Mouse (Mus musculus): ENCODE measurements at regions not wholly inside any gene's neighbourhood (a gene's known extent, or its start where the extent isn't known, plus 50 kb on each side); places are given as distances from the start of the nearest gene placed in this dataset.

DNA sequence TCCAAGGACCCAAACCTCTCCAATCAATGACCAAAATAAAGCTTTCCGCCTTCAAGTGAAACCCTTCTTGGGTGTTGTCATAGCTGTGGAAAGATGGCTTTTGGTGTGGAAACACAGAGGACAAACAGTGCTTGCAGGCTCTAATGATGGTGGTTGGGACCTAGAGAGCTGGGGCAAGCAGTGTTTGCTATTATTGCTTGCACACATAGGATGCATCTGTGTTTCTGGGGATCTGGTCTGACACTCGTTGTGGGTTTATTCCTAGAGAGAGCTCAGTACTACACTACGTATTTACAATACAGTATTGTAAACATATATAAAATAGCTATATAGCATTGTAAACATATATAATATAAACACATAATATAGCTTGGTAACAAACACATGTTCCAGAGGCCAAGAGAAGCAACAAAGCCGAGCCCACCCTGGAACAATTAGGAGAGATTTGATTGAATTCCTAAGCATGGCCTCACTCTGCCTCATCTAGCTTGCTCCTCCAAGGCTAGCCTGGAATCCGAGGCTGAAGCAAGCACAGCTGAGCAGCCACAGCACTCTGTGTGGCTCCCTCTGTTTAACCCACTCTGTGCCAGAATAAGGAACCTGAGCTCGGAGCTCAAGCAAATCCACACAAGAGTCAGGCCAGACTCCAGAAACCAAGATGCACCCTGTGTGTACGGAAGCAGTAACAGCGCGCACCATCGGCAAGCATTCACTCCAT lies 200.7 kb upstream of the Lrig3 start:
- Histone ChIP-seq H3K27me3 (ENCODE audit: control insufficient read depth, insufficient read depth, low read length) (no peaks in the 10 kb centered on the region), H3K36me3 (ENCODE audit: control insufficient read depth, insufficient read depth, low read length) (no peaks in the 10 kb centered on the region), H3K4me2 (ENCODE audit: low read depth, low read length, severe bottlenecking) (no peak overlapping the region), H3K9me3 (ENCODE audit: control insufficient read depth, low read length) (peaks cover 5% of the 10 kb centered on the region; the same call in 1 of the 2 replicates), H3K4me1 (replicated peaks; ENCODE audit: control insufficient read depth, insufficient read depth, low read length) (0 out of 2 replicates have a peak, but pooled peaks cover 3% of the 10 kb centered on the region), H3K9ac (ENCODE audit: low read length) (no peak overlapping the region), H3K4me3 (ENCODE audit: low read depth, low read length) (no peak overlapping the region), H3K27ac (ENCODE audit: low read depth, low read length) (no peak overlapping the region)
- no peak for DNase-seq (ENCODE audit: low spot score)
- no peak for ATAC-seq (replicated peaks; ENCODE audit: low FRiP score)
- WGBS: 76% methylated on average over 10 of the region's 10 CpGs

DNA sequence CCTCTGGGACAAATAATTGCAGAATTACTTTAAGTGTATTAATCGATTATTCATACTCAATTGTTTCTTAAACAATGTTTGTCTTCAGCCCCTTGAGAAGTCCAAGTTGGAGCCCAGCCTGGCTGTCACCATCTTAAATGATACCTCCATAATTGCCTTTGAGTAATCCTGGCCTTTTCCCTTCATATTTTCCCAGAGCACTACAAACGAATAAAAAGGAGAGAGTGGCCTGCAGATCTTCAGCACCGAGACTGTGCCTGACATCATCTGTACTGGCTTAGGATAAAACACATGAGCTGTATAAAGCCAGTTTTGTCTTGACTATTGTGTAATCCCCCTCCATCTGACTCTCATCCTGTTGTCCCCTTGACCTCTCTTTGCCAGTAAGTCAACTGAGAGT lies 197.7 kb upstream of the Lrig3 start:
- no peak for ATAC-seq (replicated peaks; ENCODE audit: low FRiP score)
- Histone ChIP-seq H3K4me1 (replicated peaks; ENCODE audit: control insufficient read depth, insufficient read depth, low read length) (peaks cover 5% of the 10 kb centered on the region), H3K4me3 (ENCODE audit: low read depth, low read length) (no peak overlapping the region), H3K9me3 (ENCODE audit: control insufficient read depth, low read length) (no peaks in the 10 kb centered on the region), H3K27me3 (ENCODE audit: control insufficient read depth, insufficient read depth, low read length) (no peaks in the 10 kb centered on the region), H3K4me2 (ENCODE audit: low read depth, low read length, severe bottlenecking) (no peak overlapping the region), H3K9ac (ENCODE audit: low read length) (no peak overlapping the region), H3K36me3 (ENCODE audit: control insufficient read depth, insufficient read depth, low read length) (no peaks in the 10 kb centered on the region), H3K27ac (ENCODE audit: low read depth, low read length) (no peak overlapping the region)
- 82% methylated on average over 3 of the region's 3 CpGs for WGBS
- DNase-seq (ENCODE audit: low spot score): no peak

DNA sequence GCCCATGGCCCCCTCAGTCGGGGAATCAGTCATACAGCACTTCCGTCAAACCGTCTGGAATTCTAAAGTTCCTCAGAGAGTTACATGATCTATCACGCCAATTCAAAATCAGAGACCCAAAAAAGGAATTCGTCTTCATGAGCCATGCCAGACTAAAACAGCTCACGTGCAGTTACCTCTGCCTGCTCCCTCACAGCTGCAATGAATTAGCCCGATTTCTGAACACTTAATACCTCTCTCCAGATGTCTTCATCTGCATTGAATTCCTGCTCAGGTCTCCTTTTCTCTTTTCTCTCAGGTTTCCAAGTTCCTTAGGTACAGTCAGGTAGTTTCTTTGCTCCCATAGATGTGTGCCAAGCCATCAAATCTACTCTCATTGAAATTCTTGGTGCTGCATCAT lies 192.4 kb upstream of the Lrig3 start:
- no peaks in the 10 kb centered on the region for H3K27me3 ChIP-seq (ENCODE audit: control insufficient read depth, insufficient read depth, low read length)
- ATAC-seq (replicated peaks; ENCODE audit: low FRiP score) (no peak), DNase-seq (ENCODE audit: low spot score) (no peak)
- H3K4me1 ChIP-seq (replicated peaks; ENCODE audit: control insufficient read depth, insufficient read depth, low read length): peaks cover 3% of the 10 kb centered on the region
- 70% methylated on average over 7 of the region's 7 CpGs for WGBS
- no peaks in the 10 kb centered on the region for H3K9me3 ChIP-seq (ENCODE audit: control insufficient read depth, low read length)
- no peaks in the 10 kb centered on the region for H3K36me3 ChIP-seq (ENCODE audit: control insufficient read depth, insufficient read depth, low read length)
- no peak overlapping the region for H3K9ac ChIP-seq (ENCODE audit: low read length)
- H3K4me2 ChIP-seq (ENCODE audit: low read depth, low read length, severe bottlenecking): no peak overlapping the region
- H3K27ac ChIP-seq (ENCODE audit: low read depth, low read length): no peak overlapping the region
- H3K4me3 ChIP-seq (ENCODE audit: low read depth, low read length): no peak overlapping the region

DNA sequence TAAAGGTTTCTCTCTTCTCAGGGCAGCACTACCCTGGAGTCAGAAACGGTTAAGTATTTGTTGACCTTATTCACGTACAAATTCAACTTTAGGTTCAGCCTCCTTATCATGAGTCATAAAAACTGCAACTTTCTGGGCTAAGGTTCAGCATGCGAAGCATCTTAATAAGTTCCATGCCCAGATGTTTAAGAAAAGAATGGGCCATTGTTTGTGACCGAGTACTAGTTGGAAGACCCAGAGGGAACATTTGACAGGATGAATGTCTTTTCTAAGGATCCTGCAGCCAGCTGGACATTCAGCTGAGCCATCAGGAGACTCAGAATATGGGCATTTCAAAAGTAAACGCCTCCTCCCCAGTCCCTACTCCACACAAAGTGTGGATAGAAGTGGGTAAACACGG lies 183.5 kb upstream of the Lrig3 start:
- Histone ChIP-seq H3K4me3 (ENCODE audit: low read depth, low read length) (no peak overlapping the region), H3K27me3 (ENCODE audit: control insufficient read depth, insufficient read depth, low read length) (no peaks in the 10 kb centered on the region)
- no peak for ATAC-seq (replicated peaks; ENCODE audit: low FRiP score)

DNA sequence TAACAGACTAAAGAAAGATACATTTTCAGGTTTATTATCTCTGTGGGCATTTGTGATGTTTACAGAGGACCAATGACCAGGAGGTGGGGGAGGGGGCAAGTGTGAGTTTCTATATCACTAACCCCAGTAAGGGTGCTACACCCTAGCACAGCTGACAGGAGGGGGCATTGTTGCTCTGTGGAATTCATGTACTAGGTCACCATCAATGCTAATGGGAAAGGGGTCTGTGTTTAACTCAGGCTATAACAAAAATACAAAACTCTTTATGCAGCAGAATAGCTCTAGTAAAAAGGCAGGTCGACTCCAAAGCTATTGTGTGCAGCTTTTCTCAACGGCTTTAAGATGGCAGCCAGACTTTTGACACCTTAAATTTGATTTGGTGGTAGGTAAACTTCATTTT lies 181.1 kb upstream of the Lrig3 start:
- 0 out of 2 replicates have a peak, but pooled peaks have one; percentile 32 for ATAC-seq (replicated peaks; ENCODE audit: low FRiP score)
- no peak overlapping the region; the same call in 1 of the 2 replicates for H3K4me2 ChIP-seq (ENCODE audit: low read depth, low read length, severe bottlenecking)
- H3K36me3 ChIP-seq (ENCODE audit: control insufficient read depth, insufficient read depth, low read length): no peaks in the 10 kb centered on the region
- H3K27ac ChIP-seq (ENCODE audit: low read depth, low read length): no peak overlapping the region
- peak; percentile 56 for DNase-seq (ENCODE audit: low spot score)
- no peaks in the 10 kb centered on the region for H3K27me3 ChIP-seq (ENCODE audit: control insufficient read depth, insufficient read depth, low read length)
- WGBS: 21% methylated on average over 2 of the region's 2 CpGs
- no peak overlapping the region for H3K4me3 ChIP-seq (ENCODE audit: low read depth, low read length)
- peaks cover 13% of the 10 kb centered on the region; the same call in 1 of the 2 replicates for H3K4me1 ChIP-seq (replicated peaks; ENCODE audit: control insufficient read depth, insufficient read depth, low read length)
- H3K9ac ChIP-seq (ENCODE audit: low read length): no peak overlapping the region
- no peaks in the 10 kb centered on the region for H3K9me3 ChIP-seq (ENCODE audit: control insufficient read depth, low read length)

More for the DNA sequence above, 183.5 kb upstream of the Lrig3 start:
- no peak for DNase-seq (ENCODE audit: low spot score)
- Histone ChIP-seq H3K27ac (ENCODE audit: low read depth, low read length) (no peak overlapping the region), H3K9ac (ENCODE audit: low read length) (no peak overlapping the region), H3K9me3 (ENCODE audit: control insufficient read depth, low read length) (no peaks in the 10 kb centered on the region), H3K4me1 (replicated peaks; ENCODE audit: control insufficient read depth, insufficient read depth, low read length) (peaks cover 9% of the 10 kb centered on the region; the same call in 1 of the 2 replicates), H3K4me2 (ENCODE audit: low read depth, low read length, severe bottlenecking) (no peak overlapping the region), H3K36me3 (ENCODE audit: control insufficient read depth, insufficient read depth, low read length) (no peaks in the 10 kb centered on the region)
- 66% methylated on average over 6 of the region's 6 CpGs for WGBS

DNA sequence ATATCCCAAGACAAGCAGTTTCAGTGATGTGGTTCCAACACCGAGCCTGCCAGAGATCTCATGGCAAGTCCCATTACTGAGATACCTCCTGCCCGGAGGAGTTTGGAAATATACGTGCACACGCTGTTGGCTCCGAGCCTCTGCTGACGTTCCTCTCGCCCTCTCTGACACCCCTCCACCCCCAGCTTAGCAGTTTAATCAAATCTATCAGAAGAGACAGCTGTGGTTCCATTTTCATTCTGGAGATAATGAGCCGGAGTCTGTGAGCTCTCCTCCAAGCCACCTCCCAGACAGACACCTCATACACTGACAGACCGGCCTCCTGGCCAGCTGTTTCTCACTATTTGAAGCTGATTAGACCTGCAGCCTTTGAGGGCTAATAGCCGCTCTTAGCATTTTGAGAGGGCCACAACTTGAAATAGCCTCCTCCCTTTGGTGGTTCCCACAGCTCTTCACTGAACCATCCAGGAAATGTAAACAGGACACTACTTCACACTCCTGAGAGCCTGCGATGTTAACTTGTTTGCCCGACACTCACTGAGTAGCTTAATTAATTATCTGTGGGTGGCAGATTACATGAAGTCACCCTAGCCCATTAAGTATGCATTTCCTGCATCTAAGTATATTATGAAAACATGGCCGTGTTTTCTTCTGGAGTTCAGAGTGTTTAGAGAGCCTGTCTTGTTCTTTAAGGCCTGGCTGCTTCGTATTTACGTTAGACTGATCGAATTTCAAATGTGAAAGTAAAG lies 180.3 kb upstream of the Lrig3 start:
- peaks cover 13% of the 10 kb centered on the region; the same call in 1 of the 2 replicates for H3K4me1 ChIP-seq (replicated peaks; ENCODE audit: control insufficient read depth, insufficient read depth, low read length)
- peak overlapping the region; percentile 62 for H3K27ac ChIP-seq (ENCODE audit: low read depth, low read length)
- no peaks in the 10 kb centered on the region for H3K9me3 ChIP-seq (ENCODE audit: control insufficient read depth, low read length)
- DNase-seq (ENCODE audit: low spot score) (peak; percentile 58), ATAC-seq (replicated peaks; ENCODE audit: low FRiP score) (peak; percentile 39; the same call in 1 of the 2 replicates)
- 11% methylated on average over 16 of the region's 16 CpGs for WGBS
- no peak overlapping the region for H3K9ac ChIP-seq (ENCODE audit: low read length)
- H3K4me3 ChIP-seq (ENCODE audit: low read depth, low read length): no peak overlapping the region
- no peaks in the 10 kb centered on the region for H3K27me3 ChIP-seq (ENCODE audit: control insufficient read depth, insufficient read depth, low read length)
- peak overlapping the region; percentile 52; the same call in 1 of the 2 replicates for H3K4me2 ChIP-seq (ENCODE audit: low read depth, low read length, severe bottlenecking)
- H3K36me3 ChIP-seq (ENCODE audit: control insufficient read depth, insufficient read depth, low read length): no peaks in the 10 kb centered on the region

DNA sequence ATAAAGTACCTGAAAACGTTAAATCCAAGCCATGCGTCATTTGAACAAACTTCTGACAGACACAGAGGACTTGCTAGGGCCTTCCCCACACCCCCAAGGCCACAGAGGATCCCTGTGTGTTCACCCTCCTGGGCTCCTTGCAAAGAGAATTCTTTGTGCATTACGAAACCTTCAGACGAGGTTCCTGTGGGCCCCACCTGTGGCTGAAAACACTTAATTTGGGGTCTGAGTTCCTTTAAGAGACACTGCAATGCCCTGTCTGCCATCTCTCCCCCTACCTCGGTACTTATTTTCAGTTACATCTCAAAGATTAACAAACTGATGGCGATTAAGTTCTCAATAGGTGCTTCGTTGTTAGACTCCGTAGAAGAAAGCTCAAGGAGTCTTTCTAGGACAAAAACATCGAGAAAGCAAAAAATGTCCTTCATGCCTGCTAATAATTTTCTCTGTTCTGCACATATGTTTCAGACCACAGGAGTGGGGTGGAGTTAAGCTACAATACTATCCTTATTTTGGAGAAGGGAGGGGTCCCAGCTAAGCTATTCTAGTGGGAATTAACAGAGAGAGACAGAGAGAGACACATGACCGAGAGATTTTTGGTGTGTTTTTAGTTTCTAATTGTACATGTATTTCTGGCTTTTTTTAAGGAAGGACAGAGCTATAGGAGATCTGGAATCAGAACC lies 179.6 kb upstream of the Lrig3 start:
- Histone ChIP-seq H3K4me2 (ENCODE audit: low read depth, low read length, severe bottlenecking) (peak overlapping the region; percentile 52), H3K4me3 (ENCODE audit: low read depth, low read length) (peak overlapping the region; percentile 10; the same call in 1 of the 2 replicates), H3K27me3 (ENCODE audit: control insufficient read depth, insufficient read depth, low read length) (no peaks in the 10 kb centered on the region), H3K4me1 (replicated peaks; ENCODE audit: control insufficient read depth, insufficient read depth, low read length) (peaks cover 13% of the 10 kb centered on the region; the same call in 1 of the 2 replicates), H3K9ac (ENCODE audit: low read length) (no peak overlapping the region), H3K9me3 (ENCODE audit: control insufficient read depth, low read length) (no peaks in the 10 kb centered on the region), H3K27ac (ENCODE audit: low read depth, low read length) (peak overlapping the region; percentile 62), H3K36me3 (ENCODE audit: control insufficient read depth, insufficient read depth, low read length) (no peaks in the 10 kb centered on the region)
- 4% methylated on average over 10 of the region's 10 CpGs for WGBS
- ATAC-seq (replicated peaks; ENCODE audit: low FRiP score): peak; percentile 52
- DNase-seq (ENCODE audit: low spot score): peak; percentile 64

DNA sequence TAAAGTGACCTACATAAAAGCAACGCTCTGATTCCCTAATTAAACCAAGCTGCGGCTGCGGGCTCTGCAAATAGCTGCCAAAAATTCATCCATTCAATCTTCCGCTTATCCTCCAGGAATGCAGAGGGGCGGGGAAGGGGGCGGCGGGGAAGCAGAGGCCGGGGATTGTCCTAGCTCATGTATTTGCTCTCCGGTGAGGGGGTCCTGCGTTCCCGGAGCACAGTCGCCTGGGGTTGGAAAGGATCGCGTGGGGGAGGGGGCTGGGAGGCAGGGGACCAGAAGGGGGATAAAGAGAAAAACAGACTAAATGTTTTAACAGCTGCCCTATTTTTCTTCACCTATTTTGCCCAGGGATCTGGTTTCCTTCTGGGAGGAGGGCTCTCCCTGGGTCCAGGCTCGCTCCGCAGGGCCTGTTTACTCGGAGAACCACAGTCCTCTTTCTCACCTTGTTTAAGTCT lies 179.1 kb upstream of the Lrig3 start:
- WGBS: 0% methylated on average over 17 of the region's 17 CpGs
- peak; percentile 89 for DNase-seq (ENCODE audit: low spot score)
- Histone ChIP-seq H3K9ac (ENCODE audit: low read length) (peak overlapping the region; percentile 9; the same call in 1 of the 2 replicates), H3K27ac (ENCODE audit: low read depth, low read length) (peak overlapping the region; percentile 62; the same call in 1 of the 2 replicates), H3K27me3 (ENCODE audit: control insufficient read depth, insufficient read depth, low read length) (no peaks in the 10 kb centered on the region), H3K4me1 (replicated peaks; ENCODE audit: control insufficient read depth, insufficient read depth, low read length) (peaks cover 13% of the 10 kb centered on the region; the same call in 1 of the 2 replicates), H3K9me3 (ENCODE audit: control insufficient read depth, low read length) (no peaks in the 10 kb centered on the region), H3K4me2 (ENCODE audit: low read depth, low read length, severe bottlenecking) (peak overlapping the region; percentile 52), H3K36me3 (ENCODE audit: control insufficient read depth, insufficient read depth, low read length) (no peaks in the 10 kb centered on the region), H3K4me3 (ENCODE audit: low read depth, low read length) (peak overlapping the region; percentile 10; the same call in 1 of the 2 replicates)
- peak; percentile 88 for ATAC-seq (replicated peaks; ENCODE audit: low FRiP score)

All from forebrain, embryonic 11.5 days (tissue).